8 mouse cellular contexts compared by ENCODE assay signal in genomic region chr7:79547092-79547491, GRCm38 (mm10).
DNase-seq lines count a peak whose midpoint lies in the region; ATAC-seq and TF ChIP-seq lines count a peak whose summit lies in the region.

No protein-coding gene starts in this region.

- no peaks in the 10 kb centered on the region for H3K79me2 ChIP-seq in CH12.LX (replicated peaks; ENCODE audit: control insufficient read depth, extremely low read depth, insufficient read depth, poor library complexity, severe bottlenecking)

- intact Hi-C loops in heart, postnatal 14 days (cut with DNase I): loop anchor here (1.0 to 5.0 kb wide), 2 partner anchors 48 to 50 kb away; no protein-coding TSS in a partner anchor

- peaks cover 0 to 2% of the 10 kb centered on the region in 2 experiments; a peak in 1 of 4 replicates for H3K4me1 ChIP-seq in CH12.LX (ENCODE audit: control insufficient read depth in 1 of 2, insufficient read depth in 2 of 2)
- H3K4me1 ChIP-seq in forebrain, embryonic 11.5 days (replicated peaks; ENCODE audit: control insufficient read depth, insufficient read depth, low read length): peaks cover 68% of the 10 kb centered on the region
- no peaks in the 10 kb centered on the region for H3K4me1 ChIP-seq in lung, postnatal 0 days (ENCODE audit: insufficient read depth, low read depth, low read length)

- H3K4me3 ChIP-seq in CH12.LX (replicated peaks in 1 of 3; ENCODE audit: low read depth in 2 of 3, low read length in 2 of 3, poor library complexity in 1 of 3): no peak overlapping the region
- no peak overlapping the region for H3K4me3 ChIP-seq in forebrain, embryonic 11.5 days (ENCODE audit: low read depth, low read length)
- H3K4me3 ChIP-seq in layer of hippocampus, adult 2 months: no peak overlapping the region
- H3K4me3 ChIP-seq in lung, postnatal 0 days (ENCODE audit: low read depth, low read length): no peak overlapping the region

- TF ChIP-seq POLR2A in CH12.LX (IDR thresholded peaks at IDR 0.05; ENCODE audit: low read depth, low read length): no peak

- WGBS in forebrain, embryonic 11.5 days: 2% methylated on average over 15 of the region's 15 CpGs
- WGBS in lung, postnatal 0 days: 2% methylated on average over 15 of the region's 15 CpGs

- peak; percentile 49 for ATAC-seq in forebrain, embryonic 11.5 days (replicated peaks; ENCODE audit: low FRiP score)
- peak; percentile 47 for ATAC-seq in lung, postnatal 0 days

- in situ Hi-C loops in CH12.LX (cut with MboI; ENCODE audit: low pct_ligation_motif_present, low pct_unique_long_range_greater_than_20kb, low sequenced_read_pairs): loop anchor here (5.0 kb wide), 1 partner anchor 50 kb away; no protein-coding TSS in a partner anchor

- no peak overlapping the region for H3K4me2 ChIP-seq in CH12.LX (ENCODE audit: insufficient read depth, low read depth, poor library complexity, severe bottlenecking)
- peak overlapping the region; percentile 32 for H3K4me2 ChIP-seq in forebrain, embryonic 11.5 days (ENCODE audit: low read depth, low read length, severe bottlenecking)
- H3K4me2 ChIP-seq in lung, postnatal 0 days (replicated peaks; ENCODE audit: low read depth, low read length): no peak overlapping the region

- dilution Hi-C loops in CH12.LX (cut with MboI; ENCODE audit: extremely low pct_ligation_motif_present, extremely low pct_unique_long_range_greater_than_20kb, low sequenced_read_pairs): no loop called here

- TF ChIP-seq RAD21 in CH12.LX (IDR thresholded peaks at IDR 0.05; ENCODE audit: low read depth, low read length): peak; percentile 75

- no peaks in the 10 kb centered on the region for H3K36me3 ChIP-seq in CH12.LX (replicated peaks in 1 of 2; ENCODE audit: control insufficient read depth in 1 of 2, insufficient read depth in 1 of 2, low read length in 1 of 2)
- H3K36me3 ChIP-seq in forebrain, embryonic 11.5 days (ENCODE audit: control insufficient read depth, insufficient read depth, low read length): no peaks in the 10 kb centered on the region
- H3K36me3 ChIP-seq in lung, postnatal 0 days (ENCODE audit: insufficient read depth, low read length): no peaks in the 10 kb centered on the region

- H3K9me3 ChIP-seq in CH12.LX (replicated peaks; ENCODE audit: low read length): peaks cover 4% of the 10 kb centered on the region
- no peaks in the 10 kb centered on the region for H3K9me3 ChIP-seq in forebrain, embryonic 11.5 days (ENCODE audit: control insufficient read depth, low read length)
- H3K9me3 ChIP-seq in lung, postnatal 0 days (ENCODE audit: low read length): no peaks in the 10 kb centered on the region

- peak; percentile 80 for DNase-seq in CH12.LX (ENCODE audit: extremely low read depth)
- DNase-seq in brain, adult 2 months (ENCODE audit: low read depth, low spot score): peak; percentile 97
- DNase-seq in forebrain, embryonic 11.5 days (ENCODE audit: low spot score): peak; percentile 96
- DNase-seq in heart, postnatal 14 days: peak; percentile 75 to 83
- DNase-seq in layer of hippocampus, adult 2 months (ENCODE audit: low spot score in 2 of 2): peak; percentile 94 to 98
- DNase-seq in lung, postnatal 0 days (ENCODE audit: low spot score): peak; percentile 61
- DNase-seq in retina, postnatal 1 day: peak; percentile 91
- peak; percentile 55 to 65 for DNase-seq in urinary bladder, adult 18-20 months (ENCODE audit: low spot score in 2 of 2)

- peak; percentile 52 to 99 for TF ChIP-seq CTCF in CH12.LX (conservative IDR thresholded peaks at IDR 0.05 in 1 of 2, IDR thresholded peaks at IDR 0.05 in 1 of 2; ENCODE audit: low read depth in 2 of 2, low read length in 2 of 2)
- peak; percentile 96 for TF ChIP-seq CTCF in layer of hippocampus, adult 2 months (conservative IDR thresholded peaks at IDR 0.05)
- peak; percentile 87 for TF ChIP-seq CTCF in lung, postnatal 0 days (IDR thresholded peaks at IDR 0.05)

- no peak overlapping the region for H3K9ac ChIP-seq in CH12.LX (ENCODE audit: insufficient read depth, low read depth)
- H3K9ac ChIP-seq in forebrain, embryonic 11.5 days (ENCODE audit: low read length): peak overlapping the region; percentile 61
- H3K9ac ChIP-seq in lung, postnatal 0 days (replicated peaks; ENCODE audit: low read depth): no peak overlapping the region

- TF ChIP-seq EP300 in CH12.LX (IDR thresholded peaks at IDR 0.05; ENCODE audit: low read length): no peak
- no peak for TF ChIP-seq EP300 in lung, postnatal 0 days (IDR thresholded peaks at IDR 0.05)

- no peak overlapping the region for H3K27ac ChIP-seq in CH12.LX (ENCODE audit: insufficient read depth, low read depth)
- peak overlapping the region; percentile 97 for H3K27ac ChIP-seq in forebrain, embryonic 11.5 days (ENCODE audit: low read depth, low read length)
- H3K27ac ChIP-seq in layer of hippocampus, adult 2 months: peak overlapping the region; percentile 64
- H3K27ac ChIP-seq in lung, postnatal 0 days (ENCODE audit: low read length): no peak overlapping the region

- peaks cover 84% of the 10 kb centered on the region for H3K27me3 ChIP-seq in CH12.LX (replicated peaks)
- H3K27me3 ChIP-seq in forebrain, embryonic 11.5 days (ENCODE audit: control insufficient read depth, insufficient read depth, low read length): peaks cover 19% of the 10 kb centered on the region
- H3K27me3 ChIP-seq in lung, postnatal 0 days (replicated peaks; ENCODE audit: insufficient read depth, low read length): peaks cover 62% of the 10 kb centered on the region

TF ChIP-seq in CH12.LX, 34 proteins besides CTCF, POLR2A, EP300 and RAD21:
- TF ChIP-seq ZMIZ1 (IDR thresholded peaks at IDR 0.05; ENCODE audit: low read depth, low read length) (no peak), MYC (IDR thresholded peaks at IDR 0.05; ENCODE audit: low read depth, low read length) (no peak), MAX (IDR thresholded peaks at IDR 0.05; ENCODE audit: low read length) (no peak), NELFE (IDR thresholded peaks at IDR 0.05; ENCODE audit: low read depth, low read length) (no peak; the same call in 1 of the 2 replicates), USF2 (conservative IDR thresholded peaks at IDR 0.05; ENCODE audit: low read depth, low read length) (no peak), ZNF384 (IDR thresholded peaks at IDR 0.05; ENCODE audit: low read depth, low read length) (no peak), SMC3 (IDR thresholded peaks at IDR 0.05; ENCODE audit: low read depth, low read length) (peak; percentile 95), USF1 (IDR thresholded peaks at IDR 0.05; ENCODE audit: low read depth, low read length) (no peak), TCF12 (IDR thresholded peaks at IDR 0.05; ENCODE audit: low read depth, low read length) (no peak), ZC3H11A (IDR thresholded peaks at IDR 0.05; ENCODE audit: low read depth, low read length) (0 out of 2 replicates have a peak, but pooled peaks have one; percentile 10), CHD1 (IDR thresholded peaks at IDR 0.05; ENCODE audit: low read depth, low read length) (no peak), IRF4 (IDR thresholded peaks at IDR 0.05; ENCODE audit: low read depth, low read length) (no peak), JUND (conservative IDR thresholded peaks at IDR 0.05; ENCODE audit: low read depth, low read length) (no peak), KAT2A (IDR thresholded peaks at IDR 0.05; ENCODE audit: insufficient replicate concordance, low read length) (no peak), BHLHE40 (IDR thresholded peaks at IDR 0.05; ENCODE audit: low read depth, low read length) (no peak), E2F4 (IDR thresholded peaks at IDR 0.05; ENCODE audit: insufficient replicate concordance, low read depth, low read length) (no peak), CHD2 (IDR thresholded peaks at IDR 0.05; ENCODE audit: low read length) (no peak)
TF ChIP-seq in CH12.LX: peak in this region for 2.

Comparison
In these comparisons a context has a peak if more than half of its experiments do, and no peak if none do; other contexts are left out.
1. H3K27ac ChIP-seq: peak in forebrain, embryonic 11.5 days (single experiment) and layer of hippocampus, adult 2 months (single experiment); none in CH12.LX (single experiment) and lung, postnatal 0 days (single experiment).
2. Peak in every context shown above with its lines, with median percentiles within 50 percentile points of each other: DNase-seq and CTCF ChIP-seq.